In the genomic region with DNA sequence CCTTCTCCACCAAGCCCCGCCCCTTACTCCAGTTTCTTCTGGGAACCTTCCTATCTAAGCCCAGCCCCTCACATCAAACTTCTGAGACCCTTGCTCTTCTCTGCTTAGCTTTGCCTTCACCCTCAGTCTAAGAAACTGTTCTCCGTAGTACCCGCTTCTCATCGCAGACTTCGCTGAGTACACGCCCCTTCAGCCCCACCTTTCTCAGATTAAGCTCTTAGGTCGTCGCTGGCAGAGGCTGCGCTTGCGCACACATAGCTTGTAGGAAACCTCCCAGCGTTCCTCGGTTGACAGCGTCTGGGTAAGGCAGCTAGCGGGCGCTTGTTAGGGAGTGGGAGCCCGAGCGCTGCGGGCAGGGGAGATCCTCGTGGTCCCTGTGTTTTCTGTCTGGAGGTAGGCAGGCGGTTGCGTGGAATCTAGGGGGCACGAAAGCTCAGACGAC, we compare ENCODE assay signal across 8 mouse cellular contexts. TPM values are rescaled to one million over a fixed set of nuclear protein-coding genes. Genes with fewer than 3 reads are reported as not detected.
DNase-seq lines count a peak whose midpoint lies in the region; ATAC-seq and TF ChIP-seq lines count a peak whose summit lies in the region.

Zfp78 (plus strand) TSS at position 234 of the 442 bp plus-strand sequence.

- TF ChIP-seq POLR2A in kidney, adult 2 months (IDR thresholded peaks at IDR 0.05; ENCODE audit: low read depth, low read length) = peak; percentile 15

- H3K9me3 ChIP-seq in ES-E14 (ENCODE audit: control insufficient read depth, insufficient read depth, low read depth, low read length) = no peaks in the 10 kb centered on the region
- no peaks in the 10 kb centered on the region for H3K9me3 ChIP-seq in embryonic facial prominence, embryonic 11.5 days (replicated peaks; ENCODE audit: control insufficient read depth, low read length)
- H3K9me3 ChIP-seq in heart, postnatal 0 days (replicated peaks; ENCODE audit: control insufficient read depth, low read length) = no peaks in the 10 kb centered on the region
- no peaks in the 10 kb centered on the region for H3K9me3 ChIP-seq in limb, embryonic 13.5 days
- H3K9me3 ChIP-seq in midbrain, postnatal 0 days (ENCODE audit: low read length) = no peaks in the 10 kb centered on the region

- DNase-seq in kidney, adult 2 months = peak; percentile 92
- no peak for DNase-seq in kidney, adult 9 months
- no peak for DNase-seq in ES-E14 (ENCODE audit: low read depth, low spot score)
- peak; percentile 94 for DNase-seq in embryonic facial prominence, embryonic 11.5 days (ENCODE audit: low spot score)
- peak; percentile 94 for DNase-seq in heart, postnatal 0 days (ENCODE audit: low spot score)
- DNase-seq in midbrain, postnatal 0 days (ENCODE audit: low spot score) = peak; percentile 97
- DNase-seq in thymus, postnatal 0 days (ENCODE audit: low spot score) = peak; percentile 94

- peak within 1 kb of the TSS; percentile 63 for H3K4me2 ChIP-seq in embryonic facial prominence, embryonic 11.5 days (ENCODE audit: low read depth, low read length)
- peak within 1 kb of the TSS; percentile 71 for H3K4me2 ChIP-seq in heart, postnatal 0 days (ENCODE audit: low read depth, low read length)
- peak within 1 kb of the TSS; percentile 76 for H3K4me2 ChIP-seq in limb, embryonic 13.5 days (replicated peaks)
- peak within 1 kb of the TSS; percentile 63 for H3K4me2 ChIP-seq in midbrain, postnatal 0 days (ENCODE audit: low read depth, low read length, poor library complexity, severe bottlenecking)

- no peaks in the 10 kb centered on the region for H3K36me3 ChIP-seq in kidney, adult 2 months (ENCODE audit: control insufficient read depth, insufficient read depth, low read length)
- H3K36me3 ChIP-seq in ES-E14 (ENCODE audit: control insufficient read depth, insufficient read depth, low read length, poor library complexity, severe bottlenecking) = no peaks in the 10 kb centered on the region
- H3K36me3 ChIP-seq in embryonic facial prominence, embryonic 11.5 days (replicated peaks; ENCODE audit: control insufficient read depth, insufficient read depth, low read depth, low read length) = no peaks in the 10 kb centered on the region
- H3K36me3 ChIP-seq in heart, postnatal 0 days (replicated peaks; ENCODE audit: control insufficient read depth, insufficient read depth, low read length) = no peaks in the 10 kb centered on the region
- no peaks in the 10 kb centered on the region for H3K36me3 ChIP-seq in limb, embryonic 13.5 days
- no peaks in the 10 kb centered on the region for H3K36me3 ChIP-seq in midbrain, postnatal 0 days (ENCODE audit: insufficient read depth, low read length)

- peak within 1 kb of the TSS; percentile 88 for H3K9ac ChIP-seq in ES-E14 (ENCODE audit: insufficient read depth, low read depth, low read length, poor library complexity, severe bottlenecking)
- H3K9ac ChIP-seq in embryonic facial prominence, embryonic 11.5 days (replicated peaks; ENCODE audit: low read length) = peak within 1 kb of the TSS; percentile 61
- peak within 1 kb of the TSS; percentile 62 for H3K9ac ChIP-seq in heart, postnatal 0 days (replicated peaks; ENCODE audit: low read depth, low read length)
- peak within 1 kb of the TSS; percentile 77 for H3K9ac ChIP-seq in limb, embryonic 13.5 days
- peak within 1 kb of the TSS; percentile 68 for H3K9ac ChIP-seq in midbrain, postnatal 0 days (replicated peaks; ENCODE audit: low read length, poor library complexity, severe bottlenecking)

- in situ Hi-C loops in ES-E14 (cut with MboI; ENCODE audit: low sequenced_read_pairs in 2 of 2, unreplicated experiment in 2 of 2) = no loop called here

- peak within 1 kb of the TSS; percentile 77 for H3K27ac ChIP-seq in kidney, adult 2 months (ENCODE audit: insufficient read depth, low read depth, low read length)
- peak within 1 kb of the TSS; percentile 68 for H3K27ac ChIP-seq in ES-E14 (ENCODE audit: insufficient read depth, low read depth, low read length, poor library complexity, severe bottlenecking)
- H3K27ac ChIP-seq in embryonic facial prominence, embryonic 11.5 days (replicated peaks; ENCODE audit: low read depth, low read length) = peak within 1 kb of the TSS; percentile 47; the same call in 1 of the 2 replicates
- peak within 1 kb of the TSS; percentile 80 for H3K27ac ChIP-seq in heart, postnatal 0 days (ENCODE audit: low read depth)
- H3K27ac ChIP-seq in limb, embryonic 13.5 days = peak within 1 kb of the TSS; percentile 87
- peak within 1 kb of the TSS; percentile 93 for H3K27ac ChIP-seq in midbrain, postnatal 0 days (ENCODE audit: low read depth, low read length)

- TF ChIP-seq CTCF in kidney, adult 2 months (conservative IDR thresholded peaks at IDR 0.05; ENCODE audit: insufficient read depth, insufficient read length, low read depth, low read length) = no peak
- peak; percentile 38 for TF ChIP-seq CTCF in heart, postnatal 0 days (IDR thresholded peaks at IDR 0.05; ENCODE audit: low read depth)
- TF ChIP-seq CTCF in midbrain, postnatal 0 days (IDR thresholded peaks at IDR 0.05) = peak; percentile 64

- H3K4me1 ChIP-seq in kidney, adult 2 months (ENCODE audit: control insufficient read depth, insufficient read depth, low read length) = peaks cover 6% of the 10 kb centered on the region
- H3K4me1 ChIP-seq in ES-E14 (ENCODE audit: control insufficient read depth in 2 of 2, insufficient read depth in 2 of 2, low read length in 2 of 2, poor library complexity in 1 of 2) = peaks cover 2 to 6% of the 10 kb centered on the region in 2 experiments; a peak in 2 of 4 replicates
- H3K4me1 ChIP-seq in embryonic facial prominence, embryonic 11.5 days (ENCODE audit: control insufficient read depth, insufficient read depth, low read length) = no peaks in the 10 kb centered on the region
- H3K4me1 ChIP-seq in heart, postnatal 0 days (ENCODE audit: control insufficient read depth, insufficient read depth) = peaks cover 4% of the 10 kb centered on the region; the same call in 1 of the 2 replicates
- H3K4me1 ChIP-seq in limb, embryonic 13.5 days = peaks cover 8% of the 10 kb centered on the region
- H3K4me1 ChIP-seq in midbrain, postnatal 0 days (ENCODE audit: insufficient read depth, low read length) = no peaks in the 10 kb centered on the region

- TF ChIP-seq EP300 in heart, postnatal 0 days (IDR thresholded peaks at IDR 0.05; ENCODE audit: low read depth) = no peak

- under 1% methylated on average over 23 of the region's 23 CpGs for WGBS in kidney, adult 2 months
- under 1% methylated on average over 23 of the region's 23 CpGs for WGBS in embryonic facial prominence, embryonic 11.5 days
- WGBS in heart, postnatal 0 days = under 1% methylated on average over 23 of the region's 23 CpGs
- WGBS in limb, embryonic 13.5 days = under 1% methylated on average over 23 of the region's 23 CpGs
- 0% methylated on average over 23 of the region's 23 CpGs for WGBS in midbrain, postnatal 0 days

- H3K27me3 ChIP-seq in kidney, adult 2 months (replicated peaks; ENCODE audit: control insufficient read depth, insufficient read depth, low read length) = no peaks in the 10 kb centered on the region
- H3K27me3 ChIP-seq in embryonic facial prominence, embryonic 11.5 days (ENCODE audit: control insufficient read depth, insufficient read depth, low read length) = no peaks in the 10 kb centered on the region
- H3K27me3 ChIP-seq in heart, postnatal 0 days (ENCODE audit: control insufficient read depth, insufficient read depth, low read length) = no peaks in the 10 kb centered on the region
- H3K27me3 ChIP-seq in limb, embryonic 13.5 days = no peaks in the 10 kb centered on the region
- H3K27me3 ChIP-seq in midbrain, postnatal 0 days (ENCODE audit: insufficient read depth, low read length) = no peaks in the 10 kb centered on the region

- H3K4me3 ChIP-seq in kidney, adult 2 months (ENCODE audit: insufficient read depth, low read depth, low read length) = peak within 1 kb of the TSS; percentile 79
- peak within 1 kb of the TSS; percentile 83 to 100 for H3K4me3 ChIP-seq in ES-E14 (ENCODE audit: insufficient read depth in 1 of 2, low read depth in 1 of 2, low read length in 2 of 2, poor library complexity in 1 of 2, severe bottlenecking in 1 of 2)
- peak within 1 kb of the TSS; percentile 45 for H3K4me3 ChIP-seq in embryonic facial prominence, embryonic 11.5 days (ENCODE audit: low read depth, low read length)
- peak within 1 kb of the TSS; percentile 53 for H3K4me3 ChIP-seq in heart, postnatal 0 days (ENCODE audit: low read depth, low read length)
- H3K4me3 ChIP-seq in limb, embryonic 13.5 days = peak within 1 kb of the TSS; percentile 59
- H3K4me3 ChIP-seq in midbrain, postnatal 0 days (ENCODE audit: low read depth, low read length) = peak within 1 kb of the TSS; percentile 48

- ATAC-seq in embryonic facial prominence, embryonic 11.5 days (replicated peaks; ENCODE audit: insufficient number of reproducible peaks, low FRiP score, low TSS enrichment, low read depth) = no peak; the same call in 1 of the 2 replicates
- peak; percentile 77 for ATAC-seq in heart, postnatal 0 days (ENCODE audit: insufficient read depth, low read depth)
- ATAC-seq in limb, embryonic 13.5 days (ENCODE audit: low FRiP score, low read depth) = peak; percentile 88
- ATAC-seq in midbrain, postnatal 0 days (ENCODE audit: low FRiP score) = peak; percentile 83

TF ChIP-seq in ES-E14, 5 proteins besides CTCF, POLR2A, EP300 and RAD21:
- TF ChIP-seq ZNF384 (IDR thresholded peaks at IDR 0.05; ENCODE audit: low read depth, low read length) (no peak), HCFC1 (IDR thresholded peaks at IDR 0.05; ENCODE audit: borderline replicate concordance, insufficient read depth, low read length) (peak; percentile 46; the same call in 1 of the 2 replicates)

RNA-seq across cellular contexts. Expression of gene Zfp78, which starts in this region (rescaled TPM):
- polyA plus RNA-seq in kidney, adult 2 months (2012; rRNA removed) = 0.45 and 0.46 TPM in 2 replicates
- total RNA-seq in ES-E14 (2012; rRNA removed) = 1.2 and 1.5 TPM in 2 replicates
- 1.9 and 3.0 TPM in 2 replicates for polyA plus RNA-seq in embryonic facial prominence, embryonic 11.5 days (2014; fragmentation: Nextera tagmentation; extraction: Ambion mirVana)
- total RNA-seq in heart, postnatal 0 days (2014; rRNA removed; ENCODE audit: low replicate concordance) = 0.11 TPM in 1 of 2 replicates, not detected in the other
- polyA plus RNA-seq in heart, postnatal 0 days (2015; fragmentation: Nextera tagmentation; extraction: Ambion mirVana) = 0.94 and 1.3 TPM in 2 replicates
- 2.7 and 3.7 TPM in 2 replicates for polyA plus RNA-seq in limb, embryonic 13.5 days (2015; fragmentation: Nextera tagmentation; extraction: Ambion mirVana)
- total RNA-seq in midbrain, postnatal 0 days (2014; rRNA removed) = 2.6 and 4.7 TPM in 2 replicates
- polyA plus RNA-seq in midbrain, postnatal 0 days (2015; fragmentation: Nextera tagmentation; extraction: Ambion mirVana) = 3.3 and 4.3 TPM in 2 replicates
- polyA plus RNA-seq in thymus, postnatal 0 days (2015; fragmentation: Nextera tagmentation; extraction: Ambion mirVana) = 1.1 and 1.6 TPM in 2 replicates

Comparison
In these comparisons a context has a peak if more than half of its experiments do, and no peak if none do; other contexts are left out.
1. Peak in DNase-seq, H3K4me3 ChIP-seq and H3K27ac ChIP-seq in kidney, adult 2 months; RNA of the gene not detected or under 1 TPM.
2. DNase-seq: peak in embryonic facial prominence, embryonic 11.5 days (single experiment), heart, postnatal 0 days (single experiment), midbrain, postnatal 0 days (single experiment) and thymus, postnatal 0 days (single experiment); none in kidney, adult 9 months (single experiment) and ES-E14 (single experiment).
3. Peak in every context shown above with its lines, with median percentiles within 50 percentile points of each other: H3K27ac ChIP-seq, H3K4me3 ChIP-seq, H3K9ac ChIP-seq and H3K4me2 ChIP-seq.